Mouse (Mus musculus) heart, adult 8-10 months (tissue): ENCODE results near the gene Gpank1. TPM values are rescaled to one million over a fixed set of nuclear protein-coding genes. Genes with fewer than 3 reads are reported as not detected.

Experiments used
- DNase-seq: peaks from one replicate; pipeline ENCODE4 v3.0.0; 2022; ENCODE audit warnings: low spot score
- total RNA-seq, 4 experiments: library from RNA; stranded (reverse); gene quantifications; 2 replicates each; pipeline ENCODE4 v1.2.4; 2022

The Gpank1 gene
- total RNA-seq, 4 experiments from 2014 or later, result 6.6 to 10.2 (median 8.2) TPM

- no peak for DNase-seq
Measured at GRCm38 (mm10) chr17:35131500-35132173, 10.4 kb downstream of the Gpank1 start, which contains the start of gene Apom. Gene Apom (minus strand): TSS chr17:35132050.

GRCm38 (mm10) chr17:35132174-35132560 is 10.9 kb downstream of the Gpank1 start:
- DNase-seq, result no peak

- no peak for DNase-seq
Measured at GRCm38 (mm10) chr17:35133517-35133916, 12.3 kb downstream of the Gpank1 start.

GRCm38 (mm10) chr17:35134801-35135590 is 13.7 kb downstream of the Gpank1 start, which contains the start of gene Bag6:
Gene Bag6 (plus strand): TSS chr17:35135178.
- DNase-seq, result peak; percentile 94

- DNase-seq, result no peak
Measured at GRCm38 (mm10) chr17:35135591-35136320, 14.5 kb downstream of the Gpank1 start.

GRCm38 (mm10) chr17:35139269-35139668 is 18.0 kb downstream of the Gpank1 start:
- no peak for DNase-seq

- DNase-seq, result no peak
Measured at GRCm38 (mm10) chr17:35140490-35140996, 19.3 kb downstream of the Gpank1 start.

GRCm38 (mm10) chr17:35141971-35142370 is 20.7 kb downstream of the Gpank1 start:
- DNase-seq, result no peak

GRCm38 (mm10) chr17:35146139-35146538 is 24.9 kb downstream of the Gpank1 start:
- no peak for DNase-seq

- DNase-seq, result no peak
Measured at GRCm38 (mm10) chr17:35147348-35147747, 26.1 kb downstream of the Gpank1 start.

- no peak for DNase-seq
Measured at GRCm38 (mm10) chr17:35147922-35148639, 26.8 kb downstream of the Gpank1 start.

- DNase-seq, result no peak
Measured at GRCm38 (mm10) chr17:35152121-35152520, 30.9 kb downstream of the Gpank1 start.

GRCm38 (mm10) chr17:35153077-35153476 is 31.8 kb downstream of the Gpank1 start:
- DNase-seq, result no peak

- DNase-seq, result no peak
Measured at GRCm38 (mm10) chr17:35153931-35154330, 32.7 kb downstream of the Gpank1 start.

GRCm38 (mm10) chr17:35154616-35155015 is 33.4 kb downstream of the Gpank1 start:
- no peak for DNase-seq

- no peak for DNase-seq
Measured at GRCm38 (mm10) chr17:35155451-35155850, 34.2 kb downstream of the Gpank1 start.

GRCm38 (mm10) chr17:35156461-35157200 is 35.4 kb downstream of the Gpank1 start:
- DNase-seq, result no peak

- no peak for DNase-seq
Measured at GRCm38 (mm10) chr17:35157254-35157653, 36.0 kb downstream of the Gpank1 start.

GRCm38 (mm10) chr17:35157661-35158175 is 36.5 kb downstream of the Gpank1 start:
- no peak for DNase-seq

- no peak for DNase-seq
Measured at GRCm38 (mm10) chr17:35158850-35159593, 37.8 kb downstream of the Gpank1 start.
